Mouse (Mus musculus) testis, adult 2 months (tissue): ENCODE measurements at regions not wholly inside any gene's neighbourhood (a gene's known extent, or its start where the extent isn't known, plus 50 kb on each side); places are given as distances from the start of the nearest gene placed in this dataset.

Experiments used
- CTCF ChIP-seq: fragments of 200-500 bp; IDR thresholded peaks from 2 replicates; pipeline ENCODE4 v1.5.1; 2012; ENCODE audit warnings: low read depth, mild to moderate bottlenecking, inconsistent platforms, low read length, moderate library complexity; ENCODE audit not compliant: control insufficient read depth, insufficient read depth, insufficient replicate concordance
- POLR2A ChIP-seq: fragments of 200-500 bp; IDR thresholded peaks from 2 replicates; pipeline ENCODE4 v1.6.1; 2012; ENCODE audit warnings: low read depth, mild to moderate bottlenecking, inconsistent platforms, low read length, moderate library complexity; ENCODE audit not compliant: control insufficient read depth

DNA sequence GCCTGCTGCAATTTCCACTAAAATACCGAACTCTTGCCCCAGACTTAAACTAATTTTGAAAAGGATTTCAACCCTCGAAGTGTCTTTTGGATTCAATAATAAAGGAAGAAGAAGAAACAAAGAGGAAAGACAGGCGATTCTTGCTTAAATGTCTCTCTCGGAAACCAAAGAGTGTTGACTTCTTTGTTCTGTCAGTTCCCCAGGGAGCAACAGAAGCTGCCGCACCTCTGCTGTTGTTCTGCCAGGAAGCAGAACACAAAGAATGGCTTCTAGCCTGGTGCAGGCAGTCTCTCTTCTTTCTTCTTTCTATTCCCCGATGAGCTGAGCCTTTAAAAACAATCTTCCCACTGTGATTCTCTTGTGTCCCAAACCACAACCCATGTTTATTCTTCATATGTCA, 104.9 kb upstream of the Krr1 start:
- TF ChIP-seq CTCF (no peak), POLR2A (no peak)
